Mouse (Mus musculus) urinary bladder, postnatal 4 days (tissue): ENCODE measurements at regions not wholly inside any gene's neighbourhood (a gene's known extent, or its start where the extent isn't known, plus 50 kb on each side); places are given as distances from the start of the nearest gene placed in this dataset.

Experiments used
- DNase-seq, 2 experiments: peaks; one replicate each; pipeline ENCODE4 v3.0.0; 2021 to 2022; ENCODE audit warnings: low spot score in 2 of 2

GRCm38 (mm10) chr13:94708786-94709185 is 79.9 kb upstream of the Tbca start:
- no peak for DNase-seq

DNA sequence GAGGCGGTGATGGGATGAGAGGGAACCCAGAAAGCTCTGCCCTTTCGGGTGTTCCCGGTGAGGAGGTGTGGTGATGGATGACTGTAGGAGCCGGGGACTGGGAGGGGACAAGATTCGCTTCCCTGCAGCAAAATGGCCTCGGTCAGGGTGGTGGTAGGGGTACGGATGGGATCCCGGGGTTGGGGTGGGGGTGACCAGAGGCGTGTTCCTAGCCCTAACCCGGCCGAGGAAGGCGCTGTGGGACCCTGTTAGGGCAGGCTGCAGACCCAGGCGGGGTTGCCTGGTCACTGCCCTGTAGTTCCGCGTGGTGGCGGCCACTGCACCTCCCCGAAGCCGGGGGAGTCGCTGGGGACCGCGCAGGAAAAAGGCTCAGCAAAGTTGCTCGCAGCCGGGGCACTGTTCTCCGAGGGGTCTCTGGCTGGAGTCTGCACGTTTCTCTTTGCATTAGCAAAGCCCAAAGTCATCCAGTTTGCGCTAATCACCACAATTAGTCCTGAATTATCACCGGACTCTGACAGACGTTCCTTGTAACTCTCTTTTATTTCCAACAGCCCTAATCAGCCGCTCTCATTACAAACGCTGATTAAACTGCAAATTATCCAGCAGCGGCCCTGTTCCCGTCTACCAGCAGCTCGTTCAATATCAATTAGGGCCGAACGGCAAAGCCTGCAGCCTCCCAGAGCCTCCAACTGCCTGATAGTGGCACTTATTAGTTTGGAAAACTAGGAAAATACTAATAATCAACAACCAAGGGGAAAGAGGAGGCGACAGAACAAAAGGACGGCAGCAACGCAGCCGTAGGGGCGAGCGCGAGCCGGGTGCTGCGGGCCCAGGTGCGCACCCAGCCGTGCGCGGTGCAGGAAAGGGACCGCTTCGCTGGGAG is 78.8 kb upstream of the Tbca start:
- no peak for DNase-seq

- no peak for DNase-seq
Observed at GRCm38 (mm10) chr13:94710574-94711172, 78.0 kb upstream of the Tbca start.

GRCm38 (mm10) chr13:94713451-94713850 is 75.3 kb upstream of the Tbca start:
- no peak for DNase-seq

GRCm38 (mm10) chr13:94721625-94722024 is 67.1 kb upstream of the Tbca start:
- DNase-seq, result no peak
